ENCODE assay signal across 17 mouse cellular contexts in the genomic region with DNA sequence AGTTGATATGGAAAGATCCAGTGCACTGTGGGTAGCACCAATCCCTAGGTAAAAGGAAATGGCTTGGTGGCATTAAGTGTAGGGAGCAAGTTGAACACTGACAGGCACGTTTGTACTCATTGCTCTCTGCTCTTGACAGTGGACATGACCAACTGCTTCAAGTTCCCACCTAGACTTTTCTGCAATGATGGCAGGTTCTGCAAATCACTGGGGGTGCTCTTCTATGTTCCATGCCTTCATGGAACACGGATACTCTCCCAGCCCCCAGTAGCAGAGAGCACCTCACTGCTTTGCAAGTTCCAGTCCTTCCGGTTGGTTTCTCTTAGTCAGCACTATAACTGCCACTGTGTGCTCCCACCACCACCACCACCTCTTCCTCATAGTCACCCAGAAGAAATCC. TPM values are rescaled to one million over a fixed set of nuclear protein-coding genes. Genes with fewer than 3 reads are reported as not detected.
DNase-seq lines count a peak whose midpoint lies in the region; ATAC-seq and TF ChIP-seq lines count a peak whose summit lies in the region.
"Not testable (repeated sequence)": the region's sequence is repeated elsewhere in the genome, so short reads cannot be mapped to it uniquely, and the experiment has no call there.
"Had no signal": no experiment of that assay in that cellular context is flagged by ENCODE, and none has a peak within 500 bp of the region (broad histone marks: within the 10 kb centered on the region; RNA-seq: fewer than 3 reads in every experiment).

No protein-coding gene starts in this region.

- not testable (repeated sequence) for H3K4me2 ChIP-seq in forebrain, embryonic 11.5 days (ENCODE audit: low read depth, low read length, severe bottlenecking); heart, embryonic 15.5 days; intestine, embryonic 14.5 days (ENCODE audit: low read length); limb, embryonic 15.5 days; midbrain, embryonic 12.5 days (replicated peaks)

- WGBS in forebrain, embryonic 11.5 days, result 86% methylated on average over 3 of the region's 3 CpGs
- 73% methylated on average over 3 of the region's 3 CpGs for WGBS in heart, embryonic 15.5 days
- 76% methylated on average over 3 of the region's 3 CpGs for WGBS in intestine, embryonic 14.5 days
- WGBS in limb, embryonic 15.5 days, result 77% methylated on average over 3 of the region's 3 CpGs
- 74% methylated on average over 3 of the region's 3 CpGs for WGBS in midbrain, embryonic 12.5 days
- 81% methylated on average over 3 of the region's 3 CpGs for WGBS in spleen, adult 2 months

- not testable (repeated sequence) for TF ChIP-seq POLR2A in spleen, adult 2 months (IDR thresholded peaks at IDR 0.05; ENCODE audit: low read depth, low read length)

- TF ChIP-seq CTCF in spleen, adult 2 months (IDR thresholded peaks at IDR 0.05; ENCODE audit: extremely low read depth, insufficient read depth, insufficient read length, insufficient replicate concordance), result not testable (repeated sequence)

- peak; percentile 4 for DNase-seq in R1 (ENCODE audit: low read depth, low spot score)
- peak; percentile 33 for DNase-seq in forebrain, embryonic 11.5 days (ENCODE audit: low spot score)
- not testable (repeated sequence) for DNase-seq in intestine, embryonic 14.5 days (ENCODE audit: low spot score); spleen, adult 2 months (ENCODE audit: low read depth in 1 of 2, low spot score in 2 of 2)
- DNase-seq in testis, postnatal 10 days (ENCODE audit: low spot score), result peak; percentile 38

- not testable (repeated sequence) for H3K27me3 ChIP-seq in forebrain, embryonic 11.5 days (ENCODE audit: control insufficient read depth, insufficient read depth, low read length); heart, embryonic 15.5 days; intestine, embryonic 14.5 days (replicated peaks; ENCODE audit: control insufficient read depth, insufficient read depth, low read length); limb, embryonic 15.5 days; midbrain, embryonic 12.5 days; spleen, adult 2 months (ENCODE audit: control insufficient read depth, insufficient read depth, low read length)

- peak; percentile 55; the same call in 1 of the 2 replicates for ATAC-seq in forebrain, embryonic 11.5 days (replicated peaks; ENCODE audit: low FRiP score)
- ATAC-seq in heart, embryonic 15.5 days (replicated peaks; ENCODE audit: insufficient number of reproducible peaks, insufficient read depth, low FRiP score, low read depth), result 0 out of 2 replicates have a peak, but pooled peaks have one; percentile 50
- 0 out of 2 replicates have a peak, but pooled peaks have one; percentile 50 for ATAC-seq in intestine, embryonic 14.5 days (replicated peaks; ENCODE audit: low FRiP score, low TSS enrichment, low read depth)
- peak; percentile 67; the same call in 1 of the 2 replicates for ATAC-seq in limb, embryonic 15.5 days (ENCODE audit: insufficient number of reproducible peaks, low FRiP score, low TSS enrichment, low read depth)
- peak; percentile 65 for ATAC-seq in midbrain, embryonic 12.5 days (ENCODE audit: low FRiP score, low read depth)

- not testable (repeated sequence) for H3K27ac ChIP-seq in forebrain, embryonic 11.5 days (ENCODE audit: low read depth, low read length); heart, embryonic 15.5 days; intestine, embryonic 14.5 days (ENCODE audit: low read depth); limb, embryonic 15.5 days; midbrain, embryonic 12.5 days (replicated peaks)
- peak overlapping the region; percentile 31 for H3K27ac ChIP-seq in spleen, adult 2 months (ENCODE audit: insufficient read depth, low read length)

- not testable (repeated sequence) for H3K4me3 ChIP-seq in forebrain, embryonic 11.5 days (ENCODE audit: low read depth, low read length); heart, embryonic 15.5 days; intestine, embryonic 14.5 days (ENCODE audit: low read depth, low read length); limb, embryonic 15.5 days; midbrain, embryonic 12.5 days; spleen, adult 2 months (ENCODE audit: extremely low read depth, insufficient read depth, insufficient read length)

- not testable (repeated sequence) for H3K36me3 ChIP-seq in forebrain, embryonic 11.5 days (ENCODE audit: control insufficient read depth, insufficient read depth, low read length); heart, embryonic 15.5 days; intestine, embryonic 14.5 days (ENCODE audit: control insufficient read depth, insufficient read depth, low read length); limb, embryonic 15.5 days; midbrain, embryonic 12.5 days; spleen, adult 2 months (ENCODE audit: control insufficient read depth, insufficient read depth, low read length)

- H3K4me1 ChIP-seq in forebrain, embryonic 11.5 days (replicated peaks; ENCODE audit: control insufficient read depth, insufficient read depth, low read length); heart, embryonic 15.5 days (replicated peaks); intestine, embryonic 14.5 days (replicated peaks; ENCODE audit: control insufficient read depth, insufficient read depth, low read length); limb, embryonic 15.5 days; midbrain, embryonic 12.5 days; spleen, adult 2 months (ENCODE audit: control insufficient read depth, insufficient read depth, insufficient read length): not testable (repeated sequence)

- not testable (repeated sequence) for H3K9ac ChIP-seq in forebrain, embryonic 11.5 days (ENCODE audit: low read length); heart, embryonic 15.5 days; intestine, embryonic 14.5 days (ENCODE audit: low read length); limb, embryonic 15.5 days; midbrain, embryonic 12.5 days (replicated peaks)

- H3K9me3 ChIP-seq in forebrain, embryonic 11.5 days (ENCODE audit: control insufficient read depth, low read length); heart, embryonic 15.5 days (replicated peaks); intestine, embryonic 14.5 days (ENCODE audit: control insufficient read depth, low read length); limb, embryonic 15.5 days: not testable (repeated sequence)
- peaks cover 13% of the 10 kb centered on the region for H3K9me3 ChIP-seq in midbrain, embryonic 12.5 days

RNA-seq across cellular contexts. Expression of gene A530032D15Rik, which starts 4.4 kb away (rescaled TPM):
- not detected in 2 replicates for polyA plus RNA-seq in forebrain, embryonic 11.5 days (2014; fragmentation: Nextera tagmentation; extraction: Ambion mirVana)
- not detected in 2 replicates for polyA plus RNA-seq in heart, embryonic 15.5 days (2015; fragmentation: Nextera tagmentation; extraction: Ambion mirVana)
- not detected in 2 replicates for polyA plus RNA-seq in intestine, embryonic 14.5 days (2014; fragmentation: Nextera tagmentation; extraction: Ambion mirVana)
- polyA plus RNA-seq in limb, embryonic 15.5 days (2015; fragmentation: Nextera tagmentation; extraction: Ambion mirVana), result not detected in 2 replicates
- not detected in 2 replicates for polyA plus RNA-seq in midbrain, embryonic 12.5 days (2016; fragmentation: Nextera tagmentation; extraction: Ambion mirVana)
- 1.2 and 1.4 TPM in 2 replicates for polyA plus RNA-seq in spleen, adult 2 months (2012; rRNA removed)
- polyA plus RNA-seq: forebrain, embryonic 14.5 days; G1E; hindbrain, embryonic 16.5 days; kidney, adult 2 months; liver, adult 2 months; lung, adult 2 months; midbrain, embryonic 10.5 days had no signal

RNA-seq across cellular contexts. Expression of gene Gm10553, which starts 14.1 kb away (rescaled TPM):
- not detected in 2 replicates for polyA plus RNA-seq in forebrain, embryonic 11.5 days (2014; fragmentation: Nextera tagmentation; extraction: Ambion mirVana)
- not detected in 2 replicates for polyA plus RNA-seq in heart, embryonic 15.5 days (2015; fragmentation: Nextera tagmentation; extraction: Ambion mirVana)
- not detected in 2 replicates for polyA plus RNA-seq in intestine, embryonic 14.5 days (2014; fragmentation: Nextera tagmentation; extraction: Ambion mirVana)
- polyA plus RNA-seq in limb, embryonic 15.5 days (2015; fragmentation: Nextera tagmentation; extraction: Ambion mirVana), result not detected in 2 replicates
- polyA plus RNA-seq in midbrain, embryonic 12.5 days (2016; fragmentation: Nextera tagmentation; extraction: Ambion mirVana), result not detected in 2 replicates
- polyA plus RNA-seq in spleen, adult 2 months (2012; rRNA removed), result not detected in 2 replicates
- polyA plus RNA-seq: CD4-positive, CD25-positive, alpha-beta regulatory T cell, adult 4 months; forebrain, embryonic 14.5 days; G1E; hindbrain, embryonic 16.5 days; kidney, adult 2 months; liver, adult 2 months; lung, adult 2 months; macrophage; midbrain, embryonic 10.5 days had no signal
